Mouse (Mus musculus) ES-E14 (cell line): Measurements from ENCODE around the gene Kctd20.

Experiments used
- HCFC1 ChIP-seq: IDR thresholded peaks from 2 replicates; pipeline ENCODE4 v1.6.1; 2012; ENCODE audit warnings: low read length, inconsistent platforms, borderline replicate concordance; ENCODE audit not compliant: insufficient read depth
- MAFK ChIP-seq: IDR thresholded peaks from 2 replicates; pipeline ENCODE4 v1.6.1; 2014; ENCODE audit warnings: mild to moderate bottlenecking, low read depth, low read length, inconsistent platforms; ENCODE audit not compliant: insufficient read depth

DNA sequence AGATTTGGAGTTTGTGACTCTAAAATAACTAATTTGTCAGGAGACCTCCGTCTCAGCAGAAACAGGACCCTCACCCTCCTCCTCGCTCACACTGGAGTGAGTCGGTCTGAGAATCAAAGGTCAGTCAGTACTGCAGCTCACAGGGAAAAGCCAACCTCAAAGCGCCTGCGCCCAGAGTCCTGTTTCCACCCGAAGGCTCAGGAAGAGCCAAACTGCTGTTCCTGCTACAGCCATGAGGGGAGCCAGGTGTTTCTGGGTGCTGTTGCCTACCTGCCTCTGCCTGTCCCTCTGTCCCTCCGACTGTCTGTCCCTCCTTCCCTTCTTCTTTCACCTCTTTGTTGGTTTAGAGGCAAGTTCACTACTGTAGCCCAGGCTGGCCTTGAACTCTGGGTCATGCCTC is 41.6 kb upstream of the Kctd20 start:
- TF ChIP-seq HCFC1 (no peak), MAFK (no peak)
